Mouse (Mus musculus) layer of hippocampus, adult 8-10 months (tissue): Measurements from ENCODE around the gene Zscan26. TPM values are rescaled to one million over a fixed set of nuclear protein-coding genes. Genes with fewer than 3 reads are reported as not detected.
A peak's percentile ranks its signal among the peaks of the same experiment; 100 is the strongest.
"Not testable (repeated sequence)": the region's sequence is repeated elsewhere in the genome, so short reads cannot be mapped to it uniquely, and the experiment has no call there.

Experiments used
- DNase-seq, 2 experiments: peaks; one replicate each; pipeline ENCODE4 v3.0.0; 2022; ENCODE audit warnings: low spot score in 2 of 2
- total RNA-seq, 4 experiments: library from RNA; stranded (reverse); gene quantifications; 2 replicates each; pipeline ENCODE4 v1.2.4; 2022

Zscan26 gene
- 10 to 100 TPM; 50.7 to 68.4 (median 61.0) TPM for total RNA-seq

- peak; percentile 76 to 81 for DNase-seq
Measured at GRCm38 (mm10) chr13:21453449-21453848, at the start of gene Zscan26. Zscan26 (minus strand) TSS chr13:21453730.

- no peak for DNase-seq
Measured at GRCm38 (mm10) chr13:21502296-21502695, 48.8 kb upstream of the Zscan26 start.

- not testable (repeated sequence) for DNase-seq
Measured at GRCm38 (mm10) chr13:21501182-21501581, 47.7 kb upstream of the Zscan26 start, which contains the start of gene Gm11273. Gm11273 (minus strand) TSS chr13:21501418.

GRCm38 (mm10) chr13:21495080-21495479 lies 41.5 kb upstream of the Zscan26 start, which contains the start of gene AK157302:
AK157302 (plus strand) TSS chr13:21495223.
- DNase-seq, result no peak

GRCm38 (mm10) chr13:21492847-21493246 lies 39.3 kb upstream of the Zscan26 start:
- DNase-seq, result no peak

- no peak for DNase-seq
Measured at GRCm38 (mm10) chr13:21486881-21487280, 33.4 kb upstream of the Zscan26 start.

- peak; percentile 67 to 79 for DNase-seq
Measured at GRCm38 (mm10) chr13:21478759-21479670, 25.5 kb upstream of the Zscan26 start, which contains the start of the genes Zkscan4 and Gm10065. Zkscan4 (plus strand) TSS chr13:21478907. Gm10065 (minus strand) TSS chr13:21479441.

GRCm38 (mm10) chr13:21472427-21472826 lies 18.9 kb upstream of the Zscan26 start:
- DNase-seq, result no peak

GRCm38 (mm10) chr13:21469097-21469496 lies 15.6 kb upstream of the Zscan26 start:
- DNase-seq, result no peak

GRCm38 (mm10) chr13:21468061-21469019 lies 14.8 kb upstream of the Zscan26 start, which contains the start of gene Nkapl:
Nkapl (minus strand) TSS chr13:21468509.
- peak; percentile 50 to 78 for DNase-seq

GRCm38 (mm10) chr13:21467336-21467735 lies 13.8 kb upstream of the Zscan26 start:
- DNase-seq, result no peak

- DNase-seq, result not testable (repeated sequence)
Measured at GRCm38 (mm10) chr13:21462516-21462915, 9.0 kb upstream of the Zscan26 start.

GRCm38 (mm10) chr13:21456347-21456746 lies 2.8 kb upstream of the Zscan26 start:
- DNase-seq, result no peak

GRCm38 (mm10) chr13:21454133-21454532 lies 603 bp upstream of the Zscan26 start:
- DNase-seq, result no peak

GRCm38 (mm10) chr13:21453042-21453441 lies 488 bp downstream of the Zscan26 start:
- DNase-seq, result no peak

GRCm38 (mm10) chr13:21447856-21448614 lies 5.5 kb downstream of the Zscan26 start:
- DNase-seq, result no peak

- no peak for DNase-seq
Measured at GRCm38 (mm10) chr13:21446796-21447195, 6.7 kb downstream of the Zscan26 start.

- no peak for DNase-seq
Measured at GRCm38 (mm10) chr13:21441207-21441572, 12.3 kb downstream of the Zscan26 start.

GRCm38 (mm10) chr13:21440503-21441206 lies 12.9 kb downstream of the Zscan26 start, which contains the start of gene Pgbd1:
Pgbd1 (minus strand) TSS chr13:21441058.
- peak; percentile 58 to 66 for DNase-seq

GRCm38 (mm10) chr13:21435476-21435875 lies 18.1 kb downstream of the Zscan26 start:
- no peak for DNase-seq
